Mouse (Mus musculus): Measurements from ENCODE around the gene Anapc16. TPM values are rescaled to one million over a fixed set of nuclear protein-coding genes. Genes with fewer than 3 reads are reported as not detected.

The Anapc16 gene
- total RNA-seq, 1 experiment = 54.5 TPM

DNA sequence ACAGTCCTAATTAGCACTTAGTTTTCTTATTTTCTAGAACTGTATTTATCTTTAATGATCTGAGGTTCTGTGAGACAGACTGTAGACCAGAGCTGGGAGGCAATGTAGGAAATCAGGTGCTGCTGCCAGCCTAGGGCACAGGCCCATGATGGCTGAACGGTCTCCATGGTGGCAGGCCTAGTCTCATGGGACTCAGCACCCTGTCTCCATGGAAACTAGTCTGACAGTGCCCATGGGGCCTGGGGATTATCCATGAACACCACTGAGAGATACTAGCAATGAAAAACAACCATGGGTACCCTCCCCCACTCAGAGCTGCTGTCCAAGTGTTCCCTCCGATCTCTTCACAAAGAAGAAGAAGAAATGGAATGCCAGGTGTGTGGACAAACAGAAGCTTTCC is 29.1 kb upstream of the Anapc16 start:
- in situ Hi-C loops (cut with MboI; ENCODE audit: low sequenced_read_pairs in 2 of 2, unreplicated experiment in 2 of 2) = no loop called here
- Histone ChIP-seq H3K9me3 (ENCODE audit: control insufficient read depth, insufficient read depth, low read depth, low read length) (no peaks in the 10 kb centered on the region), H3K9ac (ENCODE audit: insufficient read depth, low read depth, low read length, poor library complexity, severe bottlenecking) (no peak overlapping the region), H3K27ac (ENCODE audit: insufficient read depth, low read depth, low read length, poor library complexity, severe bottlenecking) (peak overlapping the region; percentile 80), H3K4me1 (ENCODE audit: control insufficient read depth in 2 of 2, insufficient read depth in 2 of 2, low read length in 2 of 2, poor library complexity in 1 of 2) (peaks cover 0 to 20% of the 10 kb centered on the region in 2 experiments; a peak in 2 of 4 replicates), H3K4me3 (ENCODE audit: insufficient read depth in 1 of 2, low read depth in 1 of 2, low read length in 2 of 2, poor library complexity in 1 of 2, severe bottlenecking in 1 of 2) (no peak overlapping the region), H3K36me3 (ENCODE audit: control insufficient read depth, insufficient read depth, low read length, poor library complexity, severe bottlenecking) (no peaks in the 10 kb centered on the region)
- TF ChIP-seq CHD2 (IDR thresholded peaks at IDR 0.05; ENCODE audit: low read depth, low read length) (no peak), MAFK (IDR thresholded peaks at IDR 0.05; ENCODE audit: insufficient read depth, low read depth, low read length) (no peak), HCFC1 (IDR thresholded peaks at IDR 0.05; ENCODE audit: borderline replicate concordance, insufficient read depth, low read length) (no peak), ZC3H11A (IDR thresholded peaks at IDR 0.05; ENCODE audit: borderline replicate concordance, low read depth, low read length) (no peak), ZNF384 (IDR thresholded peaks at IDR 0.05; ENCODE audit: low read depth, low read length) (no peak)
- DNase-seq (ENCODE audit: low read depth, low spot score) = no peak

DNA sequence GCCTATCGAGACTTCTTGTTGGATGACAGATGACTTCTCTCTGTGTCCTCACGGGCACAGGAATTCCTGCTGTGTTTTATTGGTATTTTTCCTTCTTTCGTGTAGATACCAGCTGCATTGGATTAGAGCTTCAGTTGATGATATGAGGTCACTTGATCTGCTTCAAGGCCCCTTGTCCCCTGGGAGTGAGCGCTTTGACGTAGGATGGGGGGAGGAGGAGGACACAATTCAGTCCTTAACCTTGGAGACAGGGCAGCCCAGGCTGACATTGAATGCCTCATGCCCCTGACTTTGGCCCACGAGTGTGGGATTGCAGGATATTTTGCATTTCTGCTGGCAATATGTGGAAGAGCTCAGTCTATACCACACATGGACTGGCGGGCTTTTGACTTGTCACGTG is 28.6 kb upstream of the Anapc16 start:
- Histone ChIP-seq H3K9me3 (ENCODE audit: control insufficient read depth, insufficient read depth, low read depth, low read length) (no peaks in the 10 kb centered on the region), H3K27ac (ENCODE audit: insufficient read depth, low read depth, low read length, poor library complexity, severe bottlenecking) (no peak overlapping the region), H3K36me3 (ENCODE audit: control insufficient read depth, insufficient read depth, low read length, poor library complexity, severe bottlenecking) (no peaks in the 10 kb centered on the region), H3K4me3 (ENCODE audit: insufficient read depth in 1 of 2, low read depth in 1 of 2, low read length in 2 of 2, poor library complexity in 1 of 2, severe bottlenecking in 1 of 2) (no peak overlapping the region), H3K9ac (ENCODE audit: insufficient read depth, low read depth, low read length, poor library complexity, severe bottlenecking) (no peak overlapping the region), H3K4me1 (ENCODE audit: control insufficient read depth in 2 of 2, insufficient read depth in 2 of 2, low read length in 2 of 2, poor library complexity in 1 of 2) (peaks cover 0 to 24% of the 10 kb centered on the region in 2 experiments; a peak in 2 of 4 replicates)
- TF ChIP-seq CHD2 (IDR thresholded peaks at IDR 0.05; ENCODE audit: low read depth, low read length) (no peak), HCFC1 (IDR thresholded peaks at IDR 0.05; ENCODE audit: borderline replicate concordance, insufficient read depth, low read length) (no peak), ZC3H11A (IDR thresholded peaks at IDR 0.05; ENCODE audit: borderline replicate concordance, low read depth, low read length) (no peak), ZNF384 (IDR thresholded peaks at IDR 0.05; ENCODE audit: low read depth, low read length) (no peak)
- DNase-seq (ENCODE audit: low read depth, low spot score) = no peak
- in situ Hi-C loops (cut with MboI; ENCODE audit: low sequenced_read_pairs in 2 of 2, unreplicated experiment in 2 of 2) = no loop called here

DNA sequence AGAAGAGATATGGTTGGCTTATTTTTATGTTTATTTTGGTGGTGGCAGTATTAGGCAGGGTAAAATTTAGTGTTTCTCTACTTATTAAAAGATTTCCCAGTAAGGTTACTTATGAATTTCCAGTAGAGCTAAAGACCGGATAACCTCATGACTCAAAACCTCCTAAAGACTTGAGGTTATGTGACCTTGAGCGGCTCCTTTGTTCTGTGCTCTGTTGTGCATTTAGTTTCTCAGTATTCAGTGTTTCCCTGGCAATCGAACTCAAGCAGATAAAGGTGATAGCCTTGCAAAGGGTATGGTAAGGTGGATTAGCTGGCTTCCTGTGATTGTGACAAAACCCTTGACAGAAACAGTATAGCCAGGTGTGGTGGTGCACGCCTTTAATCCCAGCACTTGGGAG is 26.5 kb upstream of the Anapc16 start:
- in situ Hi-C loops (cut with MboI; ENCODE audit: low sequenced_read_pairs in 2 of 2, unreplicated experiment in 2 of 2) = no loop called here
- H3K36me3 ChIP-seq (ENCODE audit: control insufficient read depth, insufficient read depth, low read length, poor library complexity, severe bottlenecking) = no peaks in the 10 kb centered on the region
- TF ChIP-seq ZNF384 (IDR thresholded peaks at IDR 0.05; ENCODE audit: low read depth, low read length) (no peak), HCFC1 (IDR thresholded peaks at IDR 0.05; ENCODE audit: borderline replicate concordance, insufficient read depth, low read length) (no peak), MAFK (IDR thresholded peaks at IDR 0.05; ENCODE audit: insufficient read depth, low read depth, low read length) (no peak), ZC3H11A (IDR thresholded peaks at IDR 0.05; ENCODE audit: borderline replicate concordance, low read depth, low read length) (no peak), CHD2 (IDR thresholded peaks at IDR 0.05; ENCODE audit: low read depth, low read length) (no peak)
- H3K4me1 ChIP-seq (ENCODE audit: control insufficient read depth in 2 of 2, insufficient read depth in 2 of 2, low read length in 2 of 2, poor library complexity in 1 of 2) = peaks cover 0 to 22% of the 10 kb centered on the region in 2 experiments; a peak in 2 of 4 replicates
- H3K9ac ChIP-seq (ENCODE audit: insufficient read depth, low read depth, low read length, poor library complexity, severe bottlenecking) = no peak overlapping the region
- no peak overlapping the region for H3K27ac ChIP-seq (ENCODE audit: insufficient read depth, low read depth, low read length, poor library complexity, severe bottlenecking)
- DNase-seq (ENCODE audit: low read depth, low spot score) = no peak
- H3K9me3 ChIP-seq (ENCODE audit: control insufficient read depth, insufficient read depth, low read depth, low read length) = no peaks in the 10 kb centered on the region
- no peak overlapping the region for H3K4me3 ChIP-seq (ENCODE audit: insufficient read depth in 1 of 2, low read depth in 1 of 2, low read length in 2 of 2, poor library complexity in 1 of 2, severe bottlenecking in 1 of 2)

DNA sequence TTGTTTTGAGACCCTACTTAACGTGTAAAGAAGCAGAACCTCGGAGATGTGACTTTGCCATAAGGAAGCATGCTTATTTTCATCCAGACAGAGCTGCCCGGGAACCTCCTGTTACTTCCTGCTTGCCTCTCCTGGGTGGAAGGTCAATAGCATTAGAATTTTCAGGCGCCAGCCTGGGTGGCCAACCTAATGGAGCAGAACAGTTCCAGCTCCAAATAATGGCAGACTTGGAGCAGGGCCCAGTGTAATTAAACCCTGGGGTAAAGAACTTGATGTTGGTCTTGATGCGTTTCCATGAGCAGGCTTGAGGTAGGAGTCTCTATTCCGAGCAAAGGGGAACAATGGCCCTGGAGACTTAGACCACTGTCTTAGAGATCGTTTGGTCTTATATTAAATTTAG is 26.0 kb upstream of the Anapc16 start:
- TF ChIP-seq HCFC1 (IDR thresholded peaks at IDR 0.05; ENCODE audit: borderline replicate concordance, insufficient read depth, low read length) (no peak), ZNF384 (IDR thresholded peaks at IDR 0.05; ENCODE audit: low read depth, low read length) (no peak), ZC3H11A (IDR thresholded peaks at IDR 0.05; ENCODE audit: borderline replicate concordance, low read depth, low read length) (no peak), MAFK (IDR thresholded peaks at IDR 0.05; ENCODE audit: insufficient read depth, low read depth, low read length) (no peak), CHD2 (IDR thresholded peaks at IDR 0.05; ENCODE audit: low read depth, low read length) (no peak)
- no peak overlapping the region for H3K4me3 ChIP-seq (ENCODE audit: insufficient read depth in 1 of 2, low read depth in 1 of 2, low read length in 2 of 2, poor library complexity in 1 of 2, severe bottlenecking in 1 of 2)
- peaks cover 0 to 22% of the 10 kb centered on the region in 2 experiments; a peak in 2 of 4 replicates for H3K4me1 ChIP-seq (ENCODE audit: control insufficient read depth in 2 of 2, insufficient read depth in 2 of 2, low read length in 2 of 2, poor library complexity in 1 of 2)
- H3K36me3 ChIP-seq (ENCODE audit: control insufficient read depth, insufficient read depth, low read length, poor library complexity, severe bottlenecking) = no peaks in the 10 kb centered on the region
- H3K9me3 ChIP-seq (ENCODE audit: control insufficient read depth, insufficient read depth, low read depth, low read length) = no peaks in the 10 kb centered on the region
- no peak overlapping the region for H3K27ac ChIP-seq (ENCODE audit: insufficient read depth, low read depth, low read length, poor library complexity, severe bottlenecking)
- DNase-seq (ENCODE audit: low read depth, low spot score) = no peak
- in situ Hi-C loops (cut with MboI; ENCODE audit: low sequenced_read_pairs in 2 of 2, unreplicated experiment in 2 of 2) = no loop called here
- no peak overlapping the region for H3K9ac ChIP-seq (ENCODE audit: insufficient read depth, low read depth, low read length, poor library complexity, severe bottlenecking)

DNA sequence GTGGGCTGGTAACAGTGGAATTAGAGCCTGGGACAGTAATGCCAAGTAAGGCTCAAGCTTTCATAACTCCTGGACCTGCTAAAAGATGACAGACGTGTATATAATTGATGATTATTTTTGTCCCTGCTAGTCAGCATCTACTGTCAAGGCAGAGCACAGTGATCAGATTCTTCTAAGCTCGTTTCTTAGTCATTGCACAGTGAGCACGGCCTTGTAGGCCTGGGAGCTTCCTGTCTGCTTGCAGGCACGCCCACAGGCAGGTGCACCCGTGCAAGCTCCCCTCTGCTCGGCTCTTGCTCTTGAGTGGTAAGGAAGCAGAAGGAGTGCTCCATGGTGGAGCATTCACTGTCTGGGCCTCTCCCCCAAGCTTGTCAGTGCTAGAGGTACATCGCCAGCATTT is 25.2 kb upstream of the Anapc16 start:
- Histone ChIP-seq H3K36me3 (ENCODE audit: control insufficient read depth, insufficient read depth, low read length, poor library complexity, severe bottlenecking) (no peaks in the 10 kb centered on the region), H3K9ac (ENCODE audit: insufficient read depth, low read depth, low read length, poor library complexity, severe bottlenecking) (no peak overlapping the region), H3K4me1 (ENCODE audit: control insufficient read depth in 2 of 2, insufficient read depth in 2 of 2, low read length in 2 of 2, poor library complexity in 1 of 2) (peaks cover 0 to 21% of the 10 kb centered on the region in 2 experiments; a peak in 2 of 4 replicates), H3K4me3 (ENCODE audit: insufficient read depth in 1 of 2, low read depth in 1 of 2, low read length in 2 of 2, poor library complexity in 1 of 2, severe bottlenecking in 1 of 2) (no peak overlapping the region), H3K9me3 (ENCODE audit: control insufficient read depth, insufficient read depth, low read depth, low read length) (no peaks in the 10 kb centered on the region), H3K27ac (ENCODE audit: insufficient read depth, low read depth, low read length, poor library complexity, severe bottlenecking) (no peak overlapping the region)
- in situ Hi-C loops (cut with MboI; ENCODE audit: low sequenced_read_pairs in 2 of 2, unreplicated experiment in 2 of 2) = no loop called here
- no peak for DNase-seq (ENCODE audit: low read depth, low spot score)
- no peak for TF ChIP-seq ZC3H11A (IDR thresholded peaks at IDR 0.05; ENCODE audit: borderline replicate concordance, low read depth, low read length)
- no peak for TF ChIP-seq HCFC1 (IDR thresholded peaks at IDR 0.05; ENCODE audit: borderline replicate concordance, insufficient read depth, low read length)
- TF ChIP-seq CHD2 (IDR thresholded peaks at IDR 0.05; ENCODE audit: low read depth, low read length) = no peak
- TF ChIP-seq ZNF384 (IDR thresholded peaks at IDR 0.05; ENCODE audit: low read depth, low read length) = no peak
- no peak for TF ChIP-seq MAFK (IDR thresholded peaks at IDR 0.05; ENCODE audit: insufficient read depth, low read depth, low read length)

All from ES-E14 (cell line).